Mouse (Mus musculus) CD4-positive helper T cell, adult 2 months (primary cell): ENCODE results near the gene Tmem167.
A peak's percentile ranks its signal among the peaks of the same experiment; 100 is the strongest.
"Not testable (repeated sequence)": the region's sequence is repeated elsewhere in the genome, so short reads cannot be mapped to it uniquely, and the experiment has no call there.

Experiments used
- DNase-seq: peaks from one replicate; pipeline ENCODE4 v3.0.0-alpha.2; 2012; ENCODE audit warnings: low read depth, missing footprints, low spot score

Gene Tmem167

GRCm38 (mm10) chr13:90088962-90089824 is at the start of gene Tmem167, which contains the start of gene Xrcc4:
Tmem167 (plus strand) TSS chr13:90089123.
Xrcc4 (minus strand) TSS chr13:90089608.
- peak; percentile 95 for DNase-seq

GRCm38 (mm10) chr13:90039613-90040012 is 49.3 kb upstream of the Tmem167 start:
- DNase-seq = no peak

DNA sequence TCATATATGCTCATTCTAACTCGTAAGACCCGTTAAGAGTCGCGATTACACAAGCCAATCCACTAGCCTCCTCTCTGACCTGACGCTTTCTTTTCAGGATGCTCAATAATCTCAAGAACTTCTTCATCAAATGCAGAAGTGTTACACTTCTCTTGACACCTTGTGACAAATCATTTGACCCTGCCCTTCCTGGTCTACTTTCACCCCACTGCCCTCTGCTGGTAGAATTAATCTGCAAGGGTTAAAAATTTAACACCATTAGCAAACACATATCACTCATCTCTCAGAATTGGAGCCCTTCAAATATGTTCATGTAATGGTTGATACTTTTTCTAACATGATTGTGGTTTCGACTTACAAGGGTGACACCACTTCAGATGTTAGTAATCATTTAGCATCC is 37.2 kb upstream of the Tmem167 start:
- DNase-seq = no peak

GRCm38 (mm10) chr13:90052408-90052807 is 36.5 kb upstream of the Tmem167 start:
- DNase-seq = no peak

GRCm38 (mm10) chr13:90061877-90062276 is 27.0 kb upstream of the Tmem167 start:
- DNase-seq = no peak

- no peak for DNase-seq
Measured at GRCm38 (mm10) chr13:90089825-90090183, 881 bp downstream of the Tmem167 start.

DNA sequence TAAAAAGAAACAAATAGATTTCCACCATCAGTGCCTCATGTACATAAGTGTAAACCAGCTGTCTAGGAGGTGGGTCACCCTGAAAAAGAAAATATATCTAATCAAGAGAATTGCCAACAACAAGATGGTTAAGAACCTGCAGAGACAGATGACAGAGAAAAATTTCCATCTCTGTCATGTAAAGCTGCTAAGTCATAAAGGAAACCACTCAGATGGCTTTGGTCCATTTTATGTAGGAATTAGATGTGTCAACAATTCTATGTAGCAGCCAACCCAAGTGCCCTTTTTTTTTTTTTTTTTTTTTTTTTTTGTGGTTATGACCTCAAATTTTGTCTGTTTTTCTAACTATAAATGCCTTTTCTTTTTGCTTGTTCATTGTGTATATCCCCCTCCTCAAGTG is 12.6 kb downstream of the Tmem167 start:
- no peak for DNase-seq

DNA sequence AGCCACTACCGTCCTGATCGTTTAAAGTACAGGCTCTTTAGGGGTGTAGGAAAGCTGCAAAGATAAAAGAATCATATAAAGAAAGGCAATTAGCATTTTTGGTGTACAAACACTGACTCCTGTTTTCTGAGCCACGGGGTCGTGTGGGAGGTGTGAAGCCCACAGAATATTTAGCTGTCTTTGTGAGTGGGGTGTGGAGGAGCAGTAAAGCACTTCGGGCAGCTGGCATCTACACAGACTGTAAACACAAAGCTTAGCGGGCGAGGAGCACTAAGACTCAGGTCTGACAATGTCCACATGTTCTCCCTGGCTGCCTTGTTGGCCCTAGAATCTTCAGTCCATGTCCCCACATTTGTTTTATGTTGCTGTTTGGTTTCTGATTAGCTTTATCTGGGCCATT is 17.2 kb downstream of the Tmem167 start:
- DNase-seq = no peak

GRCm38 (mm10) chr13:90108746-90109145 is 19.8 kb downstream of the Tmem167 start:
- not testable (repeated sequence) for DNase-seq

- DNase-seq = no peak
Measured at GRCm38 (mm10) chr13:90111681-90112080, 22.8 kb downstream of the Tmem167 start.

GRCm38 (mm10) chr13:90136156-90136910 is 47.4 kb downstream of the Tmem167 start:
- no peak for DNase-seq

DNA sequence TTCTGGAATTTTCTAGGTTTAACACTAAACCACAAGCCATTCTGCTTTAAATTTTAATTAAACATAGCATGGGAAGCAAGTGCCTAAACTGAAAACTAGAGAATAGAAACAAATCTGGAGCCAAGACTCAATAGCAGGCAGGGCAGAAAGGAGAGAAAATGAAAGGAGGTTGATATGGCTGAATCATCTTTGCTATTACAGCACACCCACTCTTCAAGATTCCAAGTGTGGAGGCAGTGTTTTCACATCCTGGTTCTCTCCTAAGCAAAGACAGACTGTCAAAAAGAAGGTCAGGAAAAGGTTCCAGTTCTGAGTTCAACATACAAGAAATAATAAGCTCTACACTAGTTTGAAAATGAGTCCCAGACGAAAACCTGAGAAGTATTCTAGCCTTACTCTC is 52.8 kb downstream of the Tmem167 start:
- no peak for DNase-seq

DNA sequence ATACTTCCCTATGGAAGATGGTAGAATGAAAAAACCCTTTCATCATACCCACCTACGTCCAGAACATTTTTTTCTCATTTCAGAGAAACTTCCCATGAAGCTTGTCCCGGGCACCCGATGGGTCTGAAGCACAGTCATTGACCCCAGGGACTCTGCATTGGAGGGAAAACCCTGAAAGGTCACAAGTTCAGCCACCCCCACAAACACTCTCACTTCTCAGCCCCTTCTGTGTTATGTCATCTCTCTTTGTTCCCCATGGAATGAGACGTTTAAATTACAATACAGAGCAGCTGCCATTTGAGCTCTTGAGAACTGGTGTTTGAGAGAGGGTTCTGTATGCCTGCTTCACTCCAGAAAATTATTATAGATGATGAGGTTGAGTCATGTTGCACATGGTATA is 54.3 kb downstream of the Tmem167 start:
- no peak for DNase-seq

GRCm38 (mm10) chr13:90151881-90152280 is 63.0 kb downstream of the Tmem167 start:
- no peak for DNase-seq

- no peak for DNase-seq
Measured at GRCm38 (mm10) chr13:90152536-90153273, 63.8 kb downstream of the Tmem167 start.

DNA sequence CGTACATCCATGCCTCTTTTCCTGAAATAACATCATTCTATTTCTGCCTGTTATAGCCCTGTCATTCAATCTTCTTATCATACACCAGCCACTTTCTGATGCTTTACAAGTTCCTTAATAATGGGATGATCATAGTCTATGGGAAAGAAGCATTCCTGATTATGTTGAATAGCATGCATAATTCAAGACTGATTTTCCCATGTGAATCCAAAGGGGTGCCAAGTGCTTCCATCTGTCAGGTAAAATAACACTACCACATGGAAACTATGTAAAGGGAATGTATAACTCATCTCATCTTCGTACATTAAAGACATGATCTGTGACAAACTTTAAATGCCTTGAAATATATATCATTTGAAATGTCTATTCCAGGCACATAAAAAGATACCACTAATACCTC is 75.2 kb downstream of the Tmem167 start:
- no peak for DNase-seq

DNA sequence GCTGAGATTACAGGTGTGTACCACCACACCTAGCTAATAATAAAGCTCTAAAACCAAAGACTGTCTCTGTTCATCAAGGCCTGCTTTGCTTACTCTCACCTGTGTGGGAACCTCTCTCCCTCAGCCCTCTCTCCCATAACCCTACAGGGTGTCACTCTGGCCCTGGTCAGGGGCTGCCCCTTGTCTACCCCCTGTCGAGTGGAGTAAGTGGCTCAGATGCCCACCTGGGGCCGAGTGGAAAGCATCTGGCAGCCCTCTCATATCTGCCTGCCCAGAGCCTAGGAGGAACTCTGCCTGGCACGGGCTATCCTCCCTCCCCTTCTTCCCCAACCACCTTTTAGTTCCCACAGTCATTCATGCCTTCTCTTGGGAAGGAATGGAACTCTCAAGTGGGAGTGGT is 78.1 kb downstream of the Tmem167 start:
- no peak for DNase-seq

DNA sequence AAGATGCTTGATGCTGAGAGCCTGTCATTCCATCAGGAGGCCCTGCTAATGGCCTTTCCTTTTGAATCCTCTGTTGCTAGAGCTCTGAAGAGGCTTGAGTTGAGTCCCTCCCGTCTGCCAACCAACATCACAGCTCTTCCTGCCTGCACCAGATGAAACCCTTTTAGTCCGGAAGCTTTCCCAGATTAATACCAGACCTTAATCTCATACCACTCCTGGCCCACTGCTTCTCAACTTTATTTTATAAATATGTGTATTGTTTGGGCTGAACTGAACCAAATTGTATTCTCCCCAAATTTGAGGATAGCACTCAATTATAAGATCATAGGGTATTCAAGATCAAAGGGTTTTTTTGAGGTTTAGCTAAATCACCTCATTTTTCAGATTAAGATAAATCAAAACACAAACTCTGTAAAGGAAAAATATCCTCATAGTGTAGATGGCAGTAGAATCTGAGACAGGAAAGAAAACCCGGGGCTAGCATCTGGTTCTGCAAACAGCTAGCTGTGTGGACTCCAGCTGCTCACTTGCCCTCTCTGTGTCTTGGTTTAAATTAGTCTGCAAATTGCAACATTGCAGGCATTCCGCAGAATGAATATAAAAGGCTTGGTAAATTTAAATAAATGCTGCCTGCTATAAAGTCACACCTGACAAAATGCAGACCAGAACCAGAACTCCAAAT is 81.3 kb downstream of the Tmem167 start:
- no peak for DNase-seq

DNA sequence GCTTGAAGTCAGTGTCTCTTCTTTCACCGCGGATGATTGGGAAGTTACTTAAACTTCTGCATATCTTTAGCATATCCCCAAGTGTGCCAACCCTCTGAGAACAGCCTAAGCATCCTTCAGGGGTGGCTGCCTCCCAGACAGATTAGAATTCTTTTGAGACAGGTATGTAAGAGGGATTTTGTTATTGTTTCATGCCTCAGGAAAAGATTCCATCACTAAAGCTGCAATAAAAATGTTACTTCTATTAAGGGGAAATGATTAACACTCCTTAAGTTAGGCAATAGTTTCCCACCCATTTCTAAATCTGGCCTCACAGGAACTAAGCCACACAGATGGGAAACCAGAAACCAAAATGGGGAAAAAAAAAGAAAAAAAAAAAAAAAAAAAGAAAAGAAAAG is 81.9 kb downstream of the Tmem167 start:
- DNase-seq = no peak

- no peak for DNase-seq
Measured at GRCm38 (mm10) chr13:90171390-90171789, 82.5 kb downstream of the Tmem167 start.

DNA sequence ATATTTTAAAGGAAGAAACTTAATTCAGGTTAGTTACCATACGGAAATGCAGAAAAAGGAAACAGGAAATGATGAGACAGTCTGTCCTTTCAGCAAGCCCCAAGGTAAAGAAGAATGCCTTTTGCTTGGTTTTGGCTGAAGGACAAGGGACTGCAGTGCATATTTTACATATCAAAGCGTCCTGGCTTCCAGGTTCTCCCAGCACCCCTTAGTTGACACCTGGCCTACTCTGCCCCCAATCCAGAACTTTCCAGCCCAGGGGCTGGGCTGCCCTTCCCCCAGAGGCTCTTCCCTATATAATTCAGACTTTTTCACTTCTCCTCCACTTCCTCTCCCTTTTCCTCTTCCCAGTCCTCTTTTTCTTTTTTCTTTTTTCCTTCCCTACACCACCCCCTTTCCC is 86.7 kb downstream of the Tmem167 start:
- DNase-seq = no peak

GRCm38 (mm10) chr13:90182262-90182661 is 93.3 kb downstream of the Tmem167 start:
- DNase-seq = no peak
